Mouse (Mus musculus): ENCODE results near the gene Proca1. TPM values are rescaled to one million over a fixed set of nuclear protein-coding genes. Genes with fewer than 3 reads are reported as not detected.
A peak's percentile ranks its signal among the peaks of the same experiment; 100 is the strongest.

Proca1 gene
- 10 to 100 TPM; 14.8 to 18.1 TPM for total RNA-seq (2021)
- long read RNA-seq, experiment 1, transcript Proca1-201 (3 exons, 960 nt), result major isoform, 5 of 10 reads
- long read RNA-seq, experiment 1, partial matches to known transcripts, result 0 of 10 reads
- long read RNA-seq, experiment 1, other reads (novel, unspliced or antisense), result 2 of 10 reads
- long read RNA-seq, experiment 2, partial matches to known transcripts, result 0 of 8 reads
- long read RNA-seq, experiment 2, other reads (novel, unspliced or antisense), result 4 of 8 reads

DNA sequence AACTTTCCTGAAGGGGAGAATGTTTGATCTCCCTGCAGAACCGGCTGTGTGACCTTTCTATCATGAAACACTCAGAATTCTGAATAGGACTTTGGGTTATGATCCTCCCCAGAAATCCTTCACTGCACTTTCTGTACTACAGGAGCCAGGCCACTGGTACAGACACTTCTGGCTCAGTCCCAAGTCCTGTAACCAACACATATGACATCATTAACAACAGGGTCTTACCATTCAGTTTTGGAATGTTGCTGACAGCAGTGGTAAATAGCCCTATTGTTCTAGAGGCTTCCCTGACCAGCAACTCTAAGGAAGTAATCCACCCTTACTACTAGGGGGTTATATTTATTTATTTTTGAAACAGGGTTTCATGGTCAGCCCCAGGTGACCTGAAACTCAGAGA is at the start of gene Proca1:
TSS of gene Proca1 (plus strand) at position 280 of the 400 bp plus-strand sequence.
- DNase-seq, result no peak

DNA sequence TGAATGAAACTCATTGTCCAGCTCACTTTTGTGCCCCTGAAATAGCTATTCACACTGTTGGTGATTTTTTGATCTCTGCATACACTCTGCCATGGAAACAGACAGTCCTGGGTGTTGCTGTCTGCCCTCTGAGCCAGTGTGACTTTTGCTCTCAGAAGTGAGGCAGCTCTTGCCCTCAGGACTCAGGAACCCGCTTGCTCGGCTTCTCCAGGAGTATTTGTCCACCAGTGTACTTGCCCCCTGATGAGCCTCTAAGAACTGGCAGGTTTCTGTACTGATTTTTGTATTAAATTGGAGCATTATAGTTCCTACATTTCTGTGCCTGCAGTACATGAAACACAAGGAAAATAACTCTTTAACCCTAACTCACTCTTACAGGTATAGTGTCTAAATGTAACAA is 49.7 kb upstream of the Proca1 start:
- DNase-seq, result no peak

DNA sequence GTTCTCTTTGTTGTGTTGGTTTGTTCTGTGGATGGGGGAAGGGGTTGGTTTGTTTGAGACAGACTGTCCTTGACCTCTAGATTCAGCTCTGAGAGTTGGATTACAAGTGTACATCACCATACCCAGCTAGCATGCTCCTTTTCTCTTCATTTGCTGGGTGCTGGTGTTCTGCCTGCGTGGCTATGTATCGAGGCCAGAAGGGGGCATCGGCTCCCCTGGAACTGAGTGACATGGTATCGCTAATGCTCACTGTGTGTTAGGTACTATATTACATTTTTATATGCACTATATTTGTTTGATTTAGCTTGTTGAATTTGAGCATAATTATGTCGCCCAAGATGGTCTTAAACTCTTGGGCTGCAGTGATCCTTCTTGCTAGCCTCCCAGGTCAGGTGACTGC is 47.0 kb upstream of the Proca1 start:
- DNase-seq, result no peak

DNA sequence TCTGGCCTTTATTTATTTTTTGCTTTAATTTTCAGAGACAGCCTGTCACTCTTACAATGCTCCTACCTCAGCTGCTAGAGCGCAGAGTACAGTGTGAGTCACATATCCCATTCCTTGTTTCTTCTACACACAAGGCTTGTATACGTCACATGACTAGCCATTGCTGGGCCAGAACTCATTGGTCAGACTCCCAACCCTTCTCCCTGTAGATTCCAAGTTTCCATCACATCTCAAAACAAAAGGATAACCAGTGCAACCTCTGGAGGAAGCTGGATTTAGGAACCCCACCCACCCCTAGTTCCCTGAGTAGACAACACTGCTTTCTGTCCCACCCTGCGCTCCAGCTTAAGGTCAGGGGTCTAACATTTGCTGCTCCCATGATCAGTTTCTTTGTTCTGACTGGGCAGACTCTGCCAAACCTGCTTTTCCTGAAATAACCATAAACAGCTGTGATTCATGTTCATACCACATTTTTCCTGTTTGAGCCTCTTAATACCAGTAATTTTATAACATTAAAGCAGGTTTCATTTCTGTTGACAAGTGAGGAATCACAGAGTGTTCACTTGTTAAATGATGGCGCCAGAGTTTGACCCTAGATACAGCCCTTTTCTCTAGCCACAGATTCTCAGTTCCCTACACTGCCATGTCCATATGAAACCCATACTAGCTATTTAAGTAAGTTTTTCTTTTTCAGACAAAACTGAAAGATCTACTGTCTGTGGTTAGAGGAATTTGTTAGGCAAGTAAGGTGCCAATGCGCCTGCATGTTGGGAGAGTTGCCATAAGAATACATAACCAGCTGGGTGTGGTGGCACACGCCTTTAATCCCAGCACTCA is 46.3 kb upstream of the Proca1 start:
- no peak for DNase-seq

DNA sequence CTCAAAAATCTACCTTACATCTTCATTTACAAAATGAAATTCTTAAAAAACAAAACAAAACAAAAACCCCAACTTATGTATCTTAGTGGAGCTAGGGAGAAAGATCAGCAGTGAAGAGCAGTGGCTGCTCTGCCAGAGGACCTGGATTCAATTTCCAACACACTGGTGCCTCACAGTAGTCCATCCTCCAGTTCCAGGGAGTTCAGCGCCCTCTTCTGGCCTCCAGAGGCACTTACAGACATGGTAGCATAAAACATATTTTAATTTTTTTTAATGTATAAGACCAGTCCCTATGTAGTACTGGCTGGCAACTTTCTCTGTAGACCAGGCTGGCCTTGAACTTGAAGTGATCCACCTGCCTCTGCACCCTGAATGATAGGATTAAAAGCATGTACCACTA is 42.0 kb upstream of the Proca1 start:
- no peak for DNase-seq

DNA sequence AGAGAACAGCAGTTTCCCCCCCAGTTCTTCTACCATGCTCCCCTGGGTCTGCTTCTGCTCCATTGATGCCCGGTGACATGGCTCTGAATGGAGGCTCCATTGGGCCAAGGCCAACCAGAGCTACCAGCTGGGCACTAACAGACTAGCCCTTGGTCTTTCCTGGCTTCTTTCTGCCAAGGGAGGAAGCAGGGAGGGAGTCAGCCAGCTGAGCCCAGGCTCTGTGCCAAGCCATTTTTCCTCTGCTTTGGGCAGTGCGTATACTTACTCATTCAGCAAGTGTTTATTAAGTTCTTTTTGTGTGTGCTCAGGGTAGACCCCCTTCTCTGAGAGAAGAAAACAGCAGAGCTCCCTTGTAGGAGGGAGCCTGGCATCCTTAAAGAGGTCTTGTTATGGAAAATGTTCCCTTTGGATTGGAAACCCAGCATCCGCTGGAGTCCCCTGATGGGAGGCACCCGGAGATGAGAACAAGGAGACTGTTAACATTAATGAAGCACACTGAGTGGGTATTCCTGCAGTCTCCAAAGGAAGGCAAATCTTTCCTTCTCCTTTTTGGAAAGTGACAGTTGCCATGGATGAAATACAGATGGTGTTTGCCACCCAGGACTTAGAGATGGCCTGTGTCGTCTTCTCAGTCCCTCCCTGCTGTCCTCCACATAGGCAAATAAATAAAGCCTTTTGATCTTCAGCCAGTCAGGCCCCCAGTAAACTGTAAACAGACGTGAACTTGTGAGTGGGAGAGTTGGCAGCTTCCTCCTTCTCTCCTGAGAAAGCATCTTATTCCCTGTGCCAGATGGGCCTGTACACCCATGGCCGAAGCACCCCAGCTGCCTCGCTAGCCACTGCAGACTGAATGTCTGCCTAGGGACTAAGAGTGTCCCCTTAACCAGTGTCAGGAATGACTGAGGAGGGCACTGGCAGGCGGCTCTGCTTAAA is 40.6 kb upstream of the Proca1 start:
- peak; percentile 87 for DNase-seq

DNA sequence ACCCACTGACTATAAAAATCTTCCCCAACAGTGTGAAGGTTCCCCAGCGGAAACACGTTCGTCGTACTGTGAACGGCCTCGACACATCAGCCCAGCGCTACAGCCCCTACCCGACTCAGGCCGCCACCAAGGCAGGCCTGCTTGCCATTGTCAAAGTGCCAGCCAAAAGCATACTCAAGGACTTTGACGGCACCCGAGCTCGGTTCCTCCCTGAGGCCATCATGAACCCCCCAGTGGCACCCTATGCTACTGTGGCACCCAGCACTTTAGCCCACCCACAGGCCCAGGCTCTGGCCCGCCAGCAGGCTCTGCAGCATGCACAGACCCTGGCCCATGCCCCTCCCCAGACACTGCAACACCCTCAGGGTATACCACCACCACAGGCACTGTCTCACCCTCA is 39.4 kb upstream of the Proca1 start:
- no peak for DNase-seq

DNA sequence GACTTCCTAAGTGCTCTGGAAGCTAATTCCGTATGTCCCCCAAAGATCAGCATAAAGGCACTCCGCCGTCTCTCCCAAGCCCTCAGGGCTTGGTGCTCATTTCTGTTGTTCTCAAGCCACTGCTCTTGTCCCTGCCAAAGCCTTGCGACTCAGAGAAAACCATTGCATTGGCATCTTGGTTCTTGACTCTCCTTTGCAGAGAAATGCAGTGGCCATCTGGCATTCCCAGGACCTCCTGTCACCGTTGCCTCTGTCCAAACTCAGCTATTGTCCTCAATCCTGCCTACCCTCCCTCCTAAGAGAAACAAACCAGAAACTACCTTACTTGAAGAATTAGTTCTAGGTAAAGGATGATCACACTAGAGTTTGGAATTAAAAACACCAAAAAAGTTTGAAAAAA is 37.5 kb upstream of the Proca1 start:
- no peak for DNase-seq

DNA sequence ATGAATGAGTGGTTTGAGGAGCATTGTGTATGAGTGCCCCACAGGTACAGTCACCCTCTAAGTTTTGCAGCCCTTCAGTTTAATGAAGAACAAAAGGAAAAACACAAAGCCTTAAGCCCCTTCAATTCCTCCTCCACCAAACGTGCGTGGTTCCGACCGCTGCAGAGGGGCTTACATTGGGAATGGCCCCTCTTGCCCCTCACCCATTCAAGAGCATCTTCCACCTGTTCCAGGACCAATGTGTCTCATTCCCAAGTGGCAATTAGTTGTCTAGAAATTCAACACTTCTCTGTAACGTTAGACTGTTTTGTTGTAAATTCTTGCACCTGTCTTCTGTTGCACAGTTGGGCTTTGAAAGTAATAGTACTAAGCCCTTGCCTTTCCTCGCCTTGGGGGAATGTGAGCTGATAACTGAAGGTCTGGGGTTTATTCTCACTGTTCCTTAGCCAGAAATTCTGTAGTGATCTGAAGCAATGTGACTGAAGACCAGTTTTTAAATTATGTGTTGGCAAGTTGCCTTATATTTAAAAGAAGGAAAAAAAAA is 37.0 kb upstream of the Proca1 start:
- no peak for DNase-seq

DNA sequence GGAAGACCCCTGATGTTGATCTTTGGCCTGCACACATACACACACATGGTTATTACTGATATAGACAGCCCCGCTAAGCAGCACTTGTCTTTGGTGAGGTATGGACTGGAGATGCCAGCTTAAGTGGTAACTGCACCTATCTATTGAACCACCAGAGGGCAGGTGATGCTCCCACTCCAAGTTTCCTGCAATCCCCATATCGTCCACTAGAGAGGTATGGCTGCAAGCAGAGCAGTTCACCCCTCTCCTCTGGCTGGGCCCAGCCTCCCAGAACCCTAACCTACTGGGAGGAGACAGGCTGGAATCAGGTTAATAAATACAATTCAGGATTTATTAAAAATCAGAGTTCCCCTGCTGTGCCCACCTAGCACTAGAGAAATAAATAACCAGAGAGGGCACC is 34.1 kb upstream of the Proca1 start:
- peak; percentile 85 for DNase-seq

DNA sequence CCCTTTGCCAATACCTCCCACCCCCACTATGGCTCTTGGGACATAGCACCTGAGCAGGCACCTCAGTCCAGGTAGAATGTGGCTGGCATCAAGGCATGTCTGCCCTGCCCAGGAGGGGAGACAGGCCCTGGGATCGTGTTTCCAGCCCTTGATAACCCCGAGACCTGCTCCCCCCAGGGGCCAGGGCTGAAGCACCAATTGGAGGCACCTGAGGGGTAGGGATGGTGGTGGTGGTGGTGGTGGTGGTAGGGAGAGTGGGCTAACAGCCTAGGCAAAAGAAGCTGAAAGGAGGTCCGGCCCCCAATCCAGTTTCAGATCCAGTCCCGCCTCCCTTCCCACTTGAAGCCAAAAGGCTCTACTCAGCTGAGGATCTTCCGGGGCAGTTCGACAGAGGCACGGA is 33.6 kb upstream of the Proca1 start:
- DNase-seq, result no peak

DNA sequence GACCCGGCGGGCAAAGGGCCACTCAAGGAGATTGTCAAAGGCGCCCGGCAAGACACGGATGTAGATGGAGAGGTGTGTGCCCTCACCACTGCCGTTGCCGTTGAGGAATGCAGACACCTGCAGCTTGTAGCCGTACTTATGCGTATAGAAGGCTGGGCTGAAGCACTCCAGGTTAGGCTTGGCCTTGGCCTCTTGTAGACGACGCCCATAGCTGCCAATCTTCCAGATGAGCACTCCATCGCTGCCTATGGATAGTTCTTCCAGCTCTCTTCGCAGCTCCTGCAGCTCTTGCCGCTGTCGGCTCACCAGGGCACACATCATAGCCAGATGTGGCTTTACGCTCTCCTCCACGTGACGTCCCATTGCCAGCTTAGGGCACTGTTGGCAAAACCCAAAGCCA is 33.0 kb upstream of the Proca1 start:
- no peak for DNase-seq

DNA sequence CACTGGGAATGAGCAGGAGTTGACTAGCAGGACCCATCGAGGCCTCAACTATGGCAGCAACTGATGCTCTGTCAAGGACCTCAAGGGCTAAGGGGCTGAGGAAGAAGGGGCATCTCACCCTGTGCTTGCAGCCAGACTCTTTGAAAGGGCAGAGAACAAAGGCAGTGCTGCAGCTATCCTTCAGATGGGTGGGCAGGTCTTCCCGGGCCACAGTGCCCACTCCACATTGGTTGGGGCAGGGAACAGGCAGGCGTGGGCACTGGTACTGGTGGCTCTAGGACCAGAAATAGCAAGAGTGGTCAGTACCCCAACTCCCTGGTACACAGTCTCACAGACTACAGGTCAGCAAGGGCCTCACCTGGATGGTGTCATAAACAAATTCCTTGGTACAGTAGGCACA is 32.5 kb upstream of the Proca1 start:
- no peak for DNase-seq

DNA sequence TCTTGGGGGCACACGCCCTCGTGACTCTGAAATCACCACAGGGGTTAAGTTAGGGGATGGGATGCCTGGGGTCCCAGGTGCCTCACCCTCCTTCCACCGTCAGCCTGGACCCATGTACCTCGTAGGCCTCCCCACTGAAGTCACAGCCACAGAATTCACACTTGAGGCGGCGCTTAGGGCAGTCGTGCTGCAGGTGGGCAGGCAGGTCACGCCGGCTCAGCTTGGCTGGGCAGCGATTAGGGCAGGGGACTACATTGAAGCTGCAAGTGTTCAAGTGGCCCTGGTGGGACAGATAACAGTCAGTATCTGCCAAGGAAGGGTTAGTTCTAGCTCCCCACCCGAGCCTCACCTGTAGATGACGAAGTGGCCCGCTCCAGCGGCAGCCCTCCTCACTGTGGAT is 32.0 kb upstream of the Proca1 start:
- no peak for DNase-seq

DNA sequence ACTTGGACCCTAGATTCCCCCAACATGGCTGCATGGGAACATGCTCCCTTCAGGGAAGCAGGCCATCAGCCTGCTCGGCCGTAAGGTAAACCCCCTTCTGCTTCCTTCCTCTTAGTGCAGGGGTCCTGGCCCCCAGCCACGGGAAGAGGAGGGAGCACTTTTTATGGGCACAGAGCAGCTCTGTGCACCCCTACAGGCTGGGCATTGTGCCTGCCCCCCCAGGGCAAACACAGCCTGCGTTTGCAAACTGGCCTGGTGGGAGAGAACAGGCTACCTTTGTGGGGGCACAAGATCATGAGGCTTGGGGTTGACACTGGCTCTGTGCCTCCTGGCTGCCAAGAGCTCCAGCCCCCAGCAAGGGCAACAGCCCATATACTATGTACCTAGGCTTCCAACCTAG is 31.2 kb upstream of the Proca1 start:
- no peak for DNase-seq

DNA sequence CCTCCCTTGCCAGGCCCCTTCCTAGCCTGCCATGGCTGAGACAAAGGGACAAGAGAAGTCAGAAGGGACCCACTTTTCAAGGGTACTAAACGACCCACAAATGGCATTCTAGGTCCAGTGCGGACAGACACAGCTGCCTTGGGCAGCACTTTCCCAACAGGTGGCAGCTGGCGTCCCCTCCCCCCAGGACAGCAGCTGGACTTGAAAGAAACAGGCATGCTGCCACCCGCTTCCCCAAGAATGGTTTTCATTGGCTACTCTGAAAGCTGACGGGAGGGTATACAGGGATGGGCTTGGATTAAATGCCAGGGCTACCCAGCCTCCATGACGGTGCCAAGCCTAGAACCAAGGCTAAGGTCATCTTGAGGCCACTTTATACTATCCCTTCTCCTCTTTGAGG is 30.7 kb upstream of the Proca1 start:
- DNase-seq, result peak; percentile 82

DNA sequence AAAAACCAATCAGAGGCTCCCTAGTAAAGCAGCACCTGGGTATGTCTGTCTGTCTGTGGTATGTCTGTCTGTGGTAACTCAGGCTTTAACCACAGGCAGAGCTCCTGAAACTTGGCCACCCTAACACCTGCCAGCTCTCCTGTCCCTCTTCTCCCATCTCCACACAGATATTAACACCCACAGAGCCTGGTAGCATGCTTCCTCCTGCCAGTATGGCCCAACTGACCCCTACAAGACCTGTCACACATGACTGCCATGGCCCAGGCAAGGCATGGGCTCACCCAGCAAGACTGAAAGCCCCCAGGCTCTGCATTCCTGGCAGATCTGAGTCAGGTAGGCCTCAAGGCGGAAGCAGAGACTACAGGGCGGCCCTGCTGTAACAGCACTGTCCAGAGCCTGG is 30.1 kb upstream of the Proca1 start:
- DNase-seq, result no peak

DNA sequence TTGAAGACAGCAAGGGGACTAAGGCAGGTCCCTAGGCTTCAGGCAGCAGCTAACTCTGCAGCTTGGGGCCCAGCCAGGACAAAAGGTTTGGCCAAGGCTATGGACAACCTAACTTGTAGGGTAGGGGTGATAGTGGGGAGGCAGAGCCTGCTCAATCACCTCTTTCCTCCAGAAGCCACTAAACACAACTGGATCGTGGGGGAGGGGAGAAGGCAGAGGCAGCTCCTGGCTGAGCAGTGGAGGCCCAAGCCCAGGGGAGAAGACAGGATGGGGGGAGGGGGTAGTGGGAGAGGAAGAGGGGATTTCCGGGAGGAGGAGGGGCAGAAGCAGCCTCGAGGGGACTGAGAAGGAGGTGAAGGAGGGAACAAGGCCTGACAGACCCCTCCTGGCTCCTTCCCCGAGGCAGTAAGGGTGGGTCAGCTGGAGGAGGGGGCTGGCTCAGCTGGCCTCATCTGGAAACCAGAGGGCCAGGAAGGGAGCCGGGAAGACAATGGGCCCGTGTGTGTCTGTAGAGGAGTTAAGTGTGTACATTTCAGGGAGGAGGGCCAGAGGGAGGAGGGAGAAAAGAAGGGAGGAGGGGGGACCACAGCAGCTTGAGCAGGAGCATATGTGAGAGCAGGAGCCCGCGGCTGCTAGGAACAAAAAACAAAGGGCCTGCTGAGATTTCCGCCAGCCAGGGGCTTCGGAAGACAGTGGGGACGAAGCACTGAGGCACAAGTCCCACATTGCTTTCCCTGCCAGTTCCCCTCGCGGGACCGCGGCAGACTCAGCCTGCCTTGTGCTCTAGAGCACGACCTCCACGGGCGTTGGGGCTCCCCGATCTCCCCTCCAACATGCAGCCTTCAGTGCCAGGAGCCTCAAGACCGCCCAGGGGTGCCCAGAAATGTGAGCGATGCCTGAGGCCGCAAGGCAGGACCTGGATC is 29.2 kb upstream of the Proca1 start:
- peak; percentile 88 for DNase-seq

DNA sequence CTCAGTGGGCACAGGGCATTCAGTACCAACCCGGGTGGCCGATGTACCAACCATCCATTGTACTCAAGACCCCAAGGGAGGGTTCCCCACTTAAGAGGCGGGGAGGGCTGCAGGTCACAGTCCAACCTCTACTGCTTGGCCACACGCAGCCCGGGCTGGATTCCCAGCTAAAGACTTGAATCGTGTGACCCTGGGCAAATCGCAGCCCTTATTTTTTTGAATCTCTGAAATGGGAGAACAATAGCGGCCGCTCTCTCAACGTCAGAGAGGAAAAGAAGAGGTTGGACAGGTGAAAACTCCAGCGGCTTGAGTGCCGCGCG is 28.6 kb upstream of the Proca1 start:
- DNase-seq, result no peak

DNA sequence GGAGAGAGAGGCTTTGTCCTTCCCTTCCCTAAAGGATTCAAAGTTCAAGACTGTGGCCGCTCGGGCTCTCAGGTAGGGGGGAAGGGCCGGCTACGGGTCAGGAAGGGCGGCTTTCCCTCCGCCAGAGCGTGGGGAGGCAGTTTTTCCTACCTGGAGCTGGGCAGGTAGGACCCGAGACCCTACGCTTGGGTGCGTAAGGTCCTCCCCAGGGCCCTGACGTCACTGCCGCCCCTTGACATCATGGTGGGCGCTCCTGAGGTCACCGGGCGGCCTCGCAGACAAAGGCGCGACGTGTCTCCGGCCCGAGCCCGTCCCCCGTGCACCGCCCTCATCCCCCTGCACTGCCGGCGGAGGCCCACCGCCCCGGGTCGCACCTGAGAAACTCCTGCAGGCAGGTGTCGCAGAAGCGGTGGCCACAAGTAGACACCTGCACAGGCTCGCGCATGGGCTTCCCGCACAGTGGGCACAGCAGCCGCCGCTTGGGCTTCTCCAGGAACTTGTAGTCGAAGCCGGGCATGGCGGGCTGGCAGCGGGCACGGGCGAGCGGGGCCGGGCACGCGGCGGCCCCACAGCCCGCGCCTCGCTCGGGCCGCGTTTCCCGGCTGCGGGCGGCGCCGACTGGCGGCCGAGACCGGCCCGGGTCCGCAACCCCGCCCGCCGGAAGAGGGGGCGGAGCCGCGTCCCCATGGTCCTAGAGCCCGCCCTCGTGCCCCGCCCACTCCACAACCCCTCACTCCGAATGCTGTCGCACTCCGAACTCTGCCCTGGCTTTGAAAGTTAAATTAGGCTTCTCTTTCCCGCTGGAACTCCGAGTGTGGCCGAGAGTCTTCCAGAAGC is 28.1 kb upstream of the Proca1 start, which contains the start of gene Traf4:
TSS of gene Traf4 (minus strand) at position 666 of the 837 bp plus-strand sequence.
- DNase-seq, result peak; percentile 93

DNA sequence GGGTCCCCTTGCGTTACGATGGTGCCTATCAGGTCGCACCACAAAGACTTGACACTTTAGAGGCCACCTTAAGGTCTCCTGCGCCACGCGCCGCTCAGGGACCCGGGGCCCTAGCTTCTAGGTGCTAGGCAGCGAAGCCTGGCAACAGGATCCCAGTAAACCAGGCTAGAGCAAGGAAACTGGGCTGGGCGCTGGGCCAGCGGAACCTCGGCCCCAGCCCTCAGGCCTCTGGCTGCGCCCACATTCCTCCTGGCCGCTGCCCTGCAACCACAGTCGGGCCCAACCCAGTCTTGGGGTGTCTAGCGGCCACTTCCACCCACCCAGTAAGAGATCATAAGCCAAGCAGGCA is 27.5 kb upstream of the Proca1 start:
- DNase-seq, result peak; percentile 81

Measured in adrenal gland, postnatal 10 days (tissue).